Mouse (Mus musculus) limb, embryonic 14.5 days (tissue): Measurements from ENCODE around the gene Gng12. TPM values are rescaled to one million over a fixed set of nuclear protein-coding genes. Genes with fewer than 3 reads are reported as not detected.

Source experiments
- ATAC-seq: fragments of 200-750 bp; cut with Nextera tagmentation; 2 replicates; pipeline ENCODE4 v1.8.0; 2017; ENCODE audit warnings: low read depth, moderate number of reproducible peaks, moderate TSS enrichment; ENCODE audit not compliant: low FRiP score
- DNase-seq: peaks from one replicate; pipeline ENCODE4 v3.0.0-alpha.2; 2015; ENCODE audit warnings: low spot score
- H3K27ac ChIP-seq: fragments of 300-500 bp; sonication (generic); replicated peaks from 2 replicates; pipeline ENCODE4 v1.5.1; 2014; ENCODE audit warnings: low read depth, mild to moderate bottlenecking, low read length, moderate library complexity, mixed read lengths
- H3K27me3 ChIP-seq: fragments of 300-500 bp; sonication (generic); 2 replicates; pipeline ENCODE4 v1.6.1; 2014; ENCODE audit warnings: low read length, mixed read lengths; ENCODE audit not compliant: control insufficient read depth, insufficient read depth
- H3K36me3 ChIP-seq: fragments of 300-500 bp; sonication (generic); 2 replicates; pipeline ENCODE4 v1.6.1; 2014; ENCODE audit warnings: mild to moderate bottlenecking, low read length, moderate library complexity, mixed read lengths; ENCODE audit not compliant: control insufficient read depth, insufficient read depth
- H3K4me1 ChIP-seq: fragments of 300-500 bp; sonication (generic); 2 replicates; pipeline ENCODE4 v1.6.1; 2014; ENCODE audit warnings: antibody characterized with exemption, low read length, mixed read lengths; ENCODE audit not compliant: control insufficient read depth, insufficient read depth
- H3K4me2 ChIP-seq: fragments of 300-500 bp; sonication (generic); replicated peaks from 2 replicates; pipeline ENCODE4 v1.6.1; 2014; ENCODE audit warnings: low read depth, mild to moderate bottlenecking, low read length, moderate library complexity; ENCODE audit not compliant: severe bottlenecking
- H3K4me3 ChIP-seq: fragments of 300-500 bp; sonication (generic); replicated peaks from 2 replicates; pipeline ENCODE4 v1.5.1; 2014; ENCODE audit warnings: low read length
- H3K9ac ChIP-seq: fragments of 300-500 bp; sonication (generic); 2 replicates; pipeline ENCODE4 v1.6.1; 2014; ENCODE audit warnings: mild to moderate bottlenecking, low read depth, low read length, moderate library complexity; ENCODE audit not compliant: severe bottlenecking
- H3K9me3 ChIP-seq: fragments of 300-500 bp; sonication (generic); 2 replicates; pipeline ENCODE4 v1.6.1; 2016; ENCODE audit warnings: low read length; ENCODE audit not compliant: control insufficient read depth
- POLR2A ChIP-seq: fragments of 200-500 bp; IDR thresholded peaks from 2 replicates; pipeline ENCODE4 v1.8.0; 2012; ENCODE audit warnings: inconsistent platforms, mild to moderate bottlenecking, moderate library complexity, borderline replicate concordance; ENCODE audit not compliant: insufficient read depth, insufficient read length; ENCODE audit errors: extremely low read depth
- WGBS: fragments of 180-500 bp; shearing (Covaris S2); extraction: QIAGEN DNeasy Blood & Tissue Kit; methylation state at CpG from one replicate; pipeline ENCODE4 v1.1.7; 2014; 5-methylcytosine and 5-hydroxymethylcytosine counted together
- polyA plus RNA-seq, 2 experiments: library from polyadenylated mRNA; depleted of rRNA in 1 of 2; stranded (reverse) in 1 of 2; unstranded in 1 of 2; fragments of >200 nt; fragmentation: Nextera tagmentation in 1 of 2; extraction: Ambion mirVana in 1 of 2; gene quantifications; 2 replicates each; pipeline versions ENCODE4 v1.2.1 to v1.2.3; 2012 to 2014

Gng12 gene
- polyA plus RNA-seq, 2 experiments, result 39.3 to 107 TPM

DNA sequence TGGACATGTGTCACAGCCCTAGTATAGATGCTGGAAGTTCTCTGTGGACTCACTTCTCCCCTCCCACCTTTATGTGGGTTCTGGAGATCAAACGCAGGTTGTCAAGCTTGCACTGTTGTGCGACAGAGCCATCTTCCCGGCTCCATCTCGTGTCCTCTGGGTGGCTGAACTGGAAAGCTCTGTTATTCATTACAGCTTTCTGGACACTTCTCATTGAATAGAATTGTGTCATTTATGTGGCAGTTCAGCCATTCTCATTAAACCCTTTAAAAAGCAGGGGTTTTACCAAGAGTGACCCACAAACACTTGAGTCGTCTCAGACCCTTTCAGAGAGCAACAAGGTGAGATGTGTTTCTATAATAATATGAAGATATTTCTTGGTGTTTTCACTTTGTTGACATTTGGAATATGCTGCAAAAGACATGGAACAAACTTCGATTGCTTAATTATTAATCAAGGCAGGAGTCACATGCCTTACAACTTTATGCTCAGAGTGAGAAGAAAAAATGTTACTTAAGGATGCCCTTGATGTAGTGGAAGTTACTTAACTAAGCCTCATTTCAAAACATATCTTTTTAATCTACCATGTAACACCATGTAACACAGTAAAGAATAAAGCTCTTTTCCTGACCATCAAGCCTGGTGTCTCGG, 28.2 kb downstream of the Gng12 start:
- Histone ChIP-seq H3K4me3 (no peak overlapping the region), H3K9ac (no peak overlapping the region), H3K27me3 (no peaks in the 10 kb centered on the region), H3K27ac (no peak overlapping the region), H3K9me3 (no peaks in the 10 kb centered on the region), H3K4me2 (no peak overlapping the region), H3K4me1 (0 out of 2 replicates have a peak, but pooled peaks cover 6% of the 10 kb centered on the region), H3K36me3 (no peaks in the 10 kb centered on the region)
- TF ChIP-seq POLR2A, result no peak
- ATAC-seq (no peak), DNase-seq (no peak)
- WGBS, result 64% methylated on average over 7 of the region's 7 CpGs

- no peak for DNase-seq
- no peak for ATAC-seq
- H3K36me3 ChIP-seq, result no peaks in the 10 kb centered on the region
These were observed 30.1 kb downstream of the Gng12 start for GRCm38 (mm10) chr6:66926269-66926668.

GRCm38 (mm10) chr6:66928972-66929645, 32.9 kb downstream of the Gng12 start:
- WGBS, result 56% methylated on average over 2 of the region's 2 CpGs
- no peak overlapping the region for H3K27ac ChIP-seq
- no peak for DNase-seq

More at GRCm38 (mm10) chr6:66926269-66926668, 30.1 kb downstream of the Gng12 start:
- Histone ChIP-seq H3K4me1 (0 out of 2 replicates have a peak, but pooled peaks cover 6% of the 10 kb centered on the region), H3K9me3 (no peaks in the 10 kb centered on the region), H3K9ac (no peak overlapping the region), H3K4me3 (no peak overlapping the region), H3K27ac (no peak overlapping the region), H3K4me2 (no peak overlapping the region), H3K27me3 (no peaks in the 10 kb centered on the region)
- 4% methylated on average over 4 of the region's 4 CpGs for WGBS
- TF ChIP-seq POLR2A, result no peak

DNA sequence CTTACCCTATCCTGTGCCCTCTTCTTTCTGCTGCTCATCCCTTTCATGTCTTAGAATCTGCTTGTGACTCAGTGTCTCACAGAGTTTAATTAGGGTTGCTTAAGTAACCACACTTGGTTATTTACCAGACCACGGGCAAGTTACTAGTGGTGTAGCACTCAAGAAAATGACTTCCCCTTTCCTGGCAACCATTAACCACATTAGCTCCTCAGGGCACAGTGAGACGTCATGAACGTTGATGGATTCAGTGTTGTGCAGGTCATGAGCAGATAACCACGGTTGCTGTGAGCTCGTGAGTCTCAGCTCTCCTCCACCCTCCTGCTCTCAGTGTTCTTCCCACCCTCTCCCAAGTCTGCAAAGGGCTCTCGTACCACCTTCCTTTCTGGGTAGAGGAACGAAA, 33.5 kb downstream of the Gng12 start:
- TF ChIP-seq POLR2A, result no peak
- H3K9ac ChIP-seq, result no peak overlapping the region
- no peak overlapping the region for H3K4me2 ChIP-seq
- H3K9me3 ChIP-seq, result no peaks in the 10 kb centered on the region
- DNase-seq (no peak), ATAC-seq (no peak)
- H3K36me3 ChIP-seq, result no peaks in the 10 kb centered on the region
- H3K27ac ChIP-seq, result no peak overlapping the region
- H3K4me1 ChIP-seq, result 0 out of 2 replicates have a peak, but pooled peaks cover 6% of the 10 kb centered on the region
- no peak overlapping the region for H3K4me3 ChIP-seq
- WGBS, result 34% methylated on average over 7 of the region's 7 CpGs
- no peaks in the 10 kb centered on the region for H3K27me3 ChIP-seq

More at GRCm38 (mm10) chr6:66928972-66929645, 32.9 kb downstream of the Gng12 start:
- Histone ChIP-seq H3K9ac (no peak overlapping the region), H3K36me3 (no peaks in the 10 kb centered on the region), H3K4me2 (no peak overlapping the region), H3K27me3 (no peaks in the 10 kb centered on the region), H3K4me3 (no peak overlapping the region), H3K9me3 (no peaks in the 10 kb centered on the region), H3K4me1 (0 out of 2 replicates have a peak, but pooled peaks cover 6% of the 10 kb centered on the region)
- TF ChIP-seq POLR2A, result no peak
- ATAC-seq, result no peak

GRCm38 (mm10) chr6:66932206-66932819, 36.1 kb downstream of the Gng12 start:
- Histone ChIP-seq H3K9ac (no peak overlapping the region), H3K27ac (no peak overlapping the region), H3K4me1 (no peaks in the 10 kb centered on the region), H3K9me3 (no peaks in the 10 kb centered on the region), H3K4me2 (no peak overlapping the region), H3K27me3 (no peaks in the 10 kb centered on the region), H3K4me3 (no peak overlapping the region), H3K36me3 (no peaks in the 10 kb centered on the region)
- no peak for TF ChIP-seq POLR2A
- ATAC-seq (no peak), DNase-seq (no peak)
- 75% methylated on average over 4 of the region's 4 CpGs for WGBS
